Mouse (Mus musculus) G1E (cell line): Measurements from ENCODE around the gene Acot7.

ENCODE experiments used
- CTCF ChIP-seq: IDR thresholded peaks from 2 replicates; pipeline ENCODE4 v1.5.1; 2012; ENCODE audit warnings: low read depth, low read length, inconsistent platforms, mixed read lengths
- POLR2AphosphoS5 ChIP-seq: IDR thresholded peaks from 2 replicates; pipeline ENCODE4 v1.6.1; 2012; ENCODE audit warnings: low read depth, low read length, inconsistent platforms; ENCODE audit not compliant: insufficient replicate concordance
- TAL1 ChIP-seq: conservative IDR thresholded peaks from 2 replicates; pipeline ENCODE4 v1.6.1; 2012; ENCODE audit warnings: low read depth, low read length, inconsistent platforms, mixed read lengths

GRCm38 (mm10) chr4:152288398-152288945 is 110.5 kb downstream of the Acot7 start:
- TF ChIP-seq CTCF = no peak
- TF ChIP-seq TAL1 = no peak
- no peak for TF ChIP-seq POLR2AphosphoS5
